Mouse (Mus musculus) kidney, postnatal 0 days (tissue): Measurements from ENCODE around the gene Polr2j. TPM values are rescaled to one million over a fixed set of nuclear protein-coding genes. Genes with fewer than 3 reads are reported as not detected.
"Not testable (repeated sequence)": the region's sequence is repeated elsewhere in the genome, so short reads cannot be mapped to it uniquely, and the experiment has no call there.

Experiments used
- ATAC-seq: fragments of 200-750 bp; cut with Nextera tagmentation; replicated peaks from 2 replicates; pipeline ENCODE4 v1.8.0; 2017; ENCODE audit warnings: low read depth, moderate number of reproducible peaks, moderate TSS enrichment, moderate library complexity; ENCODE audit not compliant: low FRiP score
- DNase-seq: peaks from one replicate; pipeline ENCODE4 v3.0.0-alpha.2; 2016; ENCODE audit warnings: low spot score
- H3K27ac ChIP-seq: fragments of 300-500 bp; sonication (generic); 2 replicates; pipeline ENCODE4 v1.5.1; 2014; ENCODE audit warnings: mild to moderate bottlenecking
- H3K27me3 ChIP-seq: fragments of 300-500 bp; sonication (generic); 2 replicates; pipeline ENCODE4 v1.6.1; 2014; ENCODE audit warnings: low read length, mixed read lengths; ENCODE audit not compliant: insufficient read depth
- H3K36me3 ChIP-seq: fragments of 300-500 bp; sonication (generic); 2 replicates; pipeline ENCODE4 v1.6.1; 2014; ENCODE audit warnings: low read length, mixed read lengths; ENCODE audit not compliant: insufficient read depth
- H3K4me1 ChIP-seq: fragments of 300-500 bp; sonication (generic); replicated peaks from 2 replicates; pipeline ENCODE4 v1.6.1; 2014; ENCODE audit warnings: antibody characterized with exemption, low read length, mixed read lengths; ENCODE audit not compliant: insufficient read depth
- H3K4me2 ChIP-seq: fragments of 300-500 bp; sonication (generic); 2 replicates; pipeline ENCODE4 v1.6.1; 2014; ENCODE audit warnings: mild to moderate bottlenecking, low read length, moderate library complexity, mixed read lengths
- H3K4me3 ChIP-seq: fragments of 300-500 bp; sonication (generic); replicated peaks from 2 replicates; pipeline ENCODE4 v1.5.1; 2014; ENCODE audit warnings: low read depth, low read length
- H3K9ac ChIP-seq: fragments of 300-500 bp; sonication (generic); 2 replicates; pipeline ENCODE4 v1.6.1; 2014; ENCODE audit warnings: low read depth, low read length
- H3K9me3 ChIP-seq: fragments of 300-500 bp; sonication (generic); replicated peaks from 2 replicates; pipeline ENCODE4 v1.6.1; 2016; ENCODE audit warnings: low read length, inconsistent platforms, mixed read lengths
- CTCF ChIP-seq: IDR thresholded peaks from 2 replicates; pipeline ENCODE4 v1.5.1; 2016; ENCODE audit warnings: antibody characterized with exemption, low read depth, mild to moderate bottlenecking, moderate library complexity
- WGBS: fragments of 180-500 bp; shearing (Covaris S2); extraction: QIAGEN DNeasy Blood & Tissue Kit; methylation state at CpG from one replicate; pipeline ENCODE4 v1.1.7; 2014; 5-methylcytosine and 5-hydroxymethylcytosine counted together
- polyA plus RNA-seq: library from polyadenylated mRNA; unstranded; fragments of >200 nt; fragmentation: Nextera tagmentation; extraction: Ambion mirVana; gene quantifications from 2 replicates; pipeline ENCODE4 v1.2.1, GENCODE M21; 2015

Polr2j gene
- polyA plus RNA-seq, 1 experiment from 2014 or later, result 250 TPM

DNA sequence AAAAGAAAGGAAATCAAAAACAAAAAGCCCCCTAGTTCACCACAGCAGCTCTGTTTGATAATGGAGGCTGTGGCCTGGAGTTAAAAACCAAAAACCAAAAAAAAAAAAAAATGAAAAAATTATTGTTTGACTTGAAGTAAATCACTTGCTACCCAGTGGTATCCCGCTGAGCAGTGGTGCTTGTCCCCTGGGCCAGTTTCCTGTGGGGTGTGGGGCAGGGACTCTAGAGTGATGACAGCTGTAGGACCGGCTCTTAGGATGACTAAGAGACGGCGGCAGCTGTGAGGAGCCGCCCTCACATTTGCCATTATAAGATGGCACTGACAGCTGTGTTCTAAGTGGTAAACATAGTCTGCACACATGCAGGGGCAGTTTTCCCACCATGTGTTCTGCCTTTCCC is 39.0 kb downstream of the Polr2j start:
- WGBS, result 71% methylated on average over 5 of the region's 5 CpGs

DNA sequence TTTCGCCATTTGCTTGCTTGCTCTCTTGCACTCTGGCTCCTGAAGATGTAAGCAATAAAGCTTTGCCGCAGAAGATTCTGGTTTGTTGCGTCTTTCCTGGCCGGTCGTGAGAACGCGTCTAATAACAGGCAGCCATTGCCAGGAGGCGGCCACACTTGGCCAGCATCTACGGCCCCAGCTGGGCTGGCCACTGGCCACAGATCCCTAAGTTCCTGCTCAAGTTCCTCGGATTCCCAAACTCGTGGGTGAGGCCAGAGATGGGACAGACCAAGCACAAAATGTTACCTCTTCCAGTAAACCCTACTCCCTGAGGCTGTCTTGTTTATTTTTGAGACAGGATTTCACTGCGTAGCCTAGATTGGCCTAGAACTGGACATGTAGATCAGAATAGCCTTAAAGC is 43.7 kb downstream of the Polr2j start:
- not testable (repeated sequence) for ATAC-seq, H3K4me3 ChIP-seq, H3K9ac ChIP-seq, H3K4me2 ChIP-seq, H3K27ac ChIP-seq, H3K36me3 ChIP-seq, DNase-seq, H3K4me1 ChIP-seq, H3K27me3 ChIP-seq, H3K9me3 ChIP-seq
- 81% methylated on average over 11 of the region's 12 CpGs for WGBS

More for the DNA sequence above, 39.0 kb downstream of the Polr2j start:
- no peak for TF ChIP-seq CTCF
- Histone ChIP-seq H3K27me3 (no peaks in the 10 kb centered on the region), H3K9ac (no peak overlapping the region), H3K9me3 (no peaks in the 10 kb centered on the region), H3K4me3 (no peak overlapping the region), H3K4me1 (no peaks in the 10 kb centered on the region), H3K27ac (no peak overlapping the region), H3K36me3 (no peaks in the 10 kb centered on the region), H3K4me2 (no peak overlapping the region)
- ATAC-seq (no peak), DNase-seq (no peak)

DNA sequence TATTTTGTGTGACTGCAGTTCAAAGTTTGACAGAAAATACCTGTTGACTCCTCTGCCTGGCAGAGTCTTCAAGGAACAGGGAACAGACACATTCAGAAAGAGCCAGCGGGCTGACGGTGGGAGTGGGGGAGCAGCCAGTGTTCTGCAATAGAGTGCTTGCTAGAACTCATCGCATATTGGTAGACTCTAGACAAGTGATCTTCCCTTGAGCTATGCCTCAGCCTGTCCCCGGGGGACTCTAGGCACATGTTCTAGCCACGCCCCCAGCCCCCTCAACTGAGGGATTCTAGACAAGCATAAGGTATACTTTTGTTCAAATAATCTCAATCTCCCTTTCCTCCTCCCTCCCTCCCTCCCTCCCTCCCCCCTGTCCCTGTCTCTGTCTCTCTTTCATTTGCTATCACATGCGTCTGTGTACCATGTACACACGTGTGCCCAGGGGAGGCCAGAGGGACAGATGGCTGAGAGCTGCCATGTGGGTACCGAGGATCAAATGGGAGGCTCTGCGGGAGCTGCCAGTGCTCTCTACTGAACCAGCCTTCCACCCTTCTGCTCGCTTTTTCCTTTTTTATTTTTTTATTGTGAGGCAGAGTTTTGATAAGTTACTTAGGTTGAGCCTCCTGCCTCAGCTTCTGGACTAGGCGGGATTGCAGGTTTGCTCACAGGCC is 47.5 kb downstream of the Polr2j start:
- DNase-seq (no peak), ATAC-seq (no peak)
- no peaks in the 10 kb centered on the region for H3K9me3 ChIP-seq
- H3K27me3 ChIP-seq, result no peaks in the 10 kb centered on the region
- H3K4me3 ChIP-seq, result no peak overlapping the region
- H3K27ac ChIP-seq, result no peak overlapping the region
- H3K9ac ChIP-seq, result no peak overlapping the region
- H3K4me1 ChIP-seq, result no peaks in the 10 kb centered on the region
- WGBS, result 90% methylated on average over 11 of the region's 11 CpGs
- no peak for TF ChIP-seq CTCF
- no peaks in the 10 kb centered on the region for H3K36me3 ChIP-seq
- H3K4me2 ChIP-seq, result no peak overlapping the region

DNA sequence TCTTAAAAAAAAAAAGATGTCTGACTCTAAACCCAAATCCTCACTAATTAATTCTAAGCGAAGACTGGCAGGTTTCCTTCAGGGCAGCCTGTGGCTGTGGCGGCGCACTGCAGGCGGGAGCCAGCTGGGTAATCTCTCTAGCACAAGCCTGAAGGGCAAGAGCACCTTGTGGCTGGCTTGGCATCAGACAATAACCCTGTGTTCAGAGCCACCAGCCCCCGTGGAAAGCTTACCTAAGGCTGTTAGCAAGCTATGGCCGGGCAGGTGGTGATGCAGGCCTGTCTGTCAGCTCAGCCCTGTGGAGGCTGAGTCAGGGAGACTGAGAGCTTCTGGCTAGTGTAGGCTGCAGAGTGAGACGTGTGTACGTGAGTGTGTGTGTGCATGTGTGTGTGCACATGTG is 48.8 kb downstream of the Polr2j start:
- Histone ChIP-seq H3K9ac (no peak overlapping the region), H3K36me3 (no peaks in the 10 kb centered on the region), H3K9me3 (no peaks in the 10 kb centered on the region), H3K4me3 (no peak overlapping the region), H3K27ac (no peak overlapping the region), H3K27me3 (no peaks in the 10 kb centered on the region), H3K4me1 (0 out of 2 replicates have a peak, but pooled peaks cover 4% of the 10 kb centered on the region), H3K4me2 (no peak overlapping the region)
- no peak for DNase-seq
- no peak for ATAC-seq
- TF ChIP-seq CTCF, result no peak
- WGBS, result 77% methylated on average over 8 of the region's 8 CpGs

DNA sequence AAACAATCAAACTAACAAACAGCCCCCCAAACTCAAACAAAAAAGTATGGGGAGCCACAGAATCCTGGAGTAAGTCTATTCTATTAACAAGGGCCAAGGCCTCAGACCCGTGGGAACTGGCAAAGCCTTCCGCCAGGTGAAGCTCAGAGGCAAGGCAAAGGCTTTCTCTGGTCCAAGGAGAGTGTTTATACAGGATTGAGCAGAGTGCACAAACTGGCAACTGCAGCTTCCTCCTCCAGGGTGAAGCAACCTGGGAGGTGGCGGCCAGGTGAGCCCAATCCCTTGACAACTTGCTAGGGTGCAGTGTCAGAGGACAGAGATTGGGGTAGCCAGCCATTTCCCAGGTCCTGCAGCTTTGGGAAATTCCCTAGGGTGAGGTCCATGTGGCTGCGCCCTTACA is 50.9 kb downstream of the Polr2j start:
- peaks cover 4% of the 10 kb centered on the region; the same call in 1 of the 2 replicates for H3K4me1 ChIP-seq
- TF ChIP-seq CTCF, result no peak
- no peak overlapping the region for H3K27ac ChIP-seq
- WGBS, result 95% methylated on average over 4 of the region's 4 CpGs
- H3K27me3 ChIP-seq, result no peaks in the 10 kb centered on the region
- no peak overlapping the region for H3K9ac ChIP-seq
- H3K36me3 ChIP-seq, result no peaks in the 10 kb centered on the region
- H3K9me3 ChIP-seq, result no peaks in the 10 kb centered on the region
- no peak overlapping the region for H3K4me2 ChIP-seq
- no peak overlapping the region for H3K4me3 ChIP-seq
- no peak for ATAC-seq
- no peak for DNase-seq

DNA sequence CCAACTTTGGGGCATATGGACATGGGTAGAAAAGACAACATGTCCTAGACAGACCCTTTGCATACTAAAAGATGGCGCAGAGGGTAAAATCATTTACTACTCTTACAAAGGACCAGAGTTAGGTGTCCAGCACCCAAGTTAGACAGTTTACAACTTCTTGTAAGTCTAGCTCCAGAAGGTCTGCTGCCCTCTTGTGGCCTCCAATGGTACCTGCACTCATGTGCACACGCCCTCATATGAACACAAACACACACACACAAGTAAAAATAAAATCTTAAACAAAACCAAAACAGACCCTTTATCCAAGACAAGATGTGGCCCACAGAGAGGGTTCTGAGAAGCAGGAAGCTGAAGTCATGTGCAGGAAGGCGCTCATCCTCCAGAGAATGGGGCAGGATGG is 51.6 kb downstream of the Polr2j start:
- Histone ChIP-seq H3K9me3 (no peaks in the 10 kb centered on the region), H3K4me3 (no peak overlapping the region), H3K4me1 (peaks cover 4% of the 10 kb centered on the region; the same call in 1 of the 2 replicates), H3K27ac (no peak overlapping the region), H3K4me2 (no peak overlapping the region), H3K9ac (no peak overlapping the region), H3K27me3 (no peaks in the 10 kb centered on the region), H3K36me3 (no peaks in the 10 kb centered on the region)
- peak; percentile 25; the same call in 1 of the 2 replicates for TF ChIP-seq CTCF
- WGBS, result 95% methylated on average over 3 of the region's 3 CpGs
- no peak for ATAC-seq
- no peak for DNase-seq
